Mouse (Mus musculus): ENCODE results near the gene Fam208a. TPM values are rescaled to one million over a fixed set of nuclear protein-coding genes. Genes with fewer than 3 reads are reported as not detected.

Gene Fam208a
- 10.9 and 11.3 TPM in 2 replicates for polyA plus RNA-seq (2015; fragmentation: Nextera tagmentation; extraction: Ambion mirVana)

DNA sequence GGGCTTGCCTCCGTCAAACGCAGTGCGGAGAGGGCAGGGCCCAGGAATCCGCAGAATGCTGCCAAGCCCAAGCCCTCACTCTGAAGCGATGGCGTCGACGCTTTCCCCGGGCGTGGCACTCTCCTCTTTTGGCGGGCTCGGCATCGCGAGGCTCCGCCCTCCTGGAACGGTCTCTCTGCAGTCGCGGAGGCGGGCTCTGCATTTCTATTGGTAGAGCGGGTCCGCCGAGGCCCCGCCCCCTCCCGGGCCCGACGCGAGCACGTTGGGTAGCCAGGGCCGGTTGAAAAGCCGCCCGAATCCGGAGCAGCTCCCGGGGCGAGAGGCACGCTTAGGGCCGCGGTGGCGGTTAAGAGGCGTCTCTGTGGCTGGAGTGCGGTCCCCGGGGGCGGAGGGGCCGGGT, at the start of gene Fam208a:
Gene Fam208a (plus strand): TSS at position 262 of the 400 bp plus-strand sequence.
- Histone ChIP-seq H3K36me3 (ENCODE audit: control insufficient read depth, insufficient read depth, low read length) (no peaks in the 10 kb centered on the region; the same call in 1 of the 2 replicates), H3K4me3 (ENCODE audit: low read length) (peak within 1 kb of the TSS; percentile 76), H3K9me3 (ENCODE audit: control insufficient read depth, low read length) (peaks cover 9% of the 10 kb centered on the region), H3K27ac (ENCODE audit: low read depth, low read length) (peak within 1 kb of the TSS; percentile 100), H3K27me3 (replicated peaks; ENCODE audit: control insufficient read depth, insufficient read depth, low read length) (no peaks in the 10 kb centered on the region), H3K4me2 (ENCODE audit: low read length) (peak within 1 kb of the TSS; percentile 85), H3K9ac (ENCODE audit: low read depth, low read length) (peak within 1 kb of the TSS; percentile 86), H3K4me1 (ENCODE audit: control insufficient read depth, insufficient read depth, low read depth, low read length) (peaks cover 4% of the 10 kb centered on the region; the same call in 1 of the 2 replicates)
- 1% methylated on average over 43 of the region's 43 CpGs for WGBS
- peak; percentile 96 for ATAC-seq

DNA sequence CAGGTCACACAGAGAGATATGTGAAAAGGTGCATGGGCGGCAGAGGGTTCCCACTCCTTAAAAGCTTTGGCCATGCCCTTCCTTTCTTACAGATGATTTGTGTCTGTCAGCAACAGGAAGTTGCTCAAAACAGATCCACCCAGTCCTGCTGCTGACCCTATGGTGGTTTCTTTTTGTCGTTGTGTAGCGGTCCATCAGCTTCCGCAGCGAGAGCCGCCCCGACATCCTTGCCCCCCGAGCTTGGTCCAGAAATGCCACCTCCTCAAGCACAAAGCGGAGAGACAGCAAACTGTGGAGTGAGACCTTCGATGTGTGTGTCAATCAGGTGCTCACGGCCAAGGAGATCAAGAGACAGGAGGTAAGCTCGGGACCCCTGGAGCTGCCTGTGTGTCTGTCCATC, 49.2 kb upstream of the Fam208a start:
- Histone ChIP-seq H3K27me3 (replicated peaks; ENCODE audit: control insufficient read depth, insufficient read depth, low read length) (no peaks in the 10 kb centered on the region), H3K4me1 (ENCODE audit: control insufficient read depth, insufficient read depth, low read depth, low read length) (no peaks in the 10 kb centered on the region), H3K27ac (ENCODE audit: low read depth, low read length) (no peak overlapping the region), H3K9me3 (ENCODE audit: control insufficient read depth, low read length) (no peaks in the 10 kb centered on the region), H3K9ac (ENCODE audit: low read depth, low read length) (no peak overlapping the region), H3K4me3 (ENCODE audit: low read length) (no peak overlapping the region), H3K36me3 (ENCODE audit: control insufficient read depth, insufficient read depth, low read length) (no peaks in the 10 kb centered on the region), H3K4me2 (ENCODE audit: low read length) (no peak overlapping the region)
- ATAC-seq = no peak
- WGBS = 82% methylated on average over 12 of the region's 12 CpGs

DNA sequence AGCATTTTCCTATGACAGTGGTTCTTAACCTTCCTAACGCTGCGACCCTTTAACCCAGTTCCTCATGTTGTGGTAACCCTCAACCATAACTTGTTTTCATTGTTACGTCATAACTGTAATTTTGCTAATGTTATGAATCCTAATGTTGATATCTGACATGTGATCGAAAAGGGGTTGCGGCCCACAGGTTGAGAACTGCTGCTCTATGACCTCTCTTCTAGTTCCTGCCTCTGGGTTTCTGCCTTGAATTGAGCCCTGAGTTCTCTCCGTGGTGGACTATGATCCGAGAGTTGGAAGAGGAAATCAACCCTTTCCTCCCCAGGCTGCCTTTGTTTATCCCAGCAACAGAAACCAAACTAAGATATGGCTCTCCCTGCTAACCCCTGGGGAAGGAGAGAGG, 47.2 kb upstream of the Fam208a start:
- 83% methylated on average over 7 of the region's 7 CpGs for WGBS
- no peaks in the 10 kb centered on the region for H3K4me1 ChIP-seq (ENCODE audit: control insufficient read depth, insufficient read depth, low read depth, low read length)
- no peak overlapping the region for H3K27ac ChIP-seq (ENCODE audit: low read depth, low read length)
- no peaks in the 10 kb centered on the region for H3K9me3 ChIP-seq (ENCODE audit: control insufficient read depth, low read length)
- H3K9ac ChIP-seq (ENCODE audit: low read depth, low read length) = no peak overlapping the region
- H3K36me3 ChIP-seq (ENCODE audit: control insufficient read depth, insufficient read depth, low read length) = no peaks in the 10 kb centered on the region
- H3K4me2 ChIP-seq (ENCODE audit: low read length) = no peak overlapping the region
- ATAC-seq = no peak
- H3K27me3 ChIP-seq (replicated peaks; ENCODE audit: control insufficient read depth, insufficient read depth, low read length) = no peaks in the 10 kb centered on the region
- no peak overlapping the region for H3K4me3 ChIP-seq (ENCODE audit: low read length)

DNA sequence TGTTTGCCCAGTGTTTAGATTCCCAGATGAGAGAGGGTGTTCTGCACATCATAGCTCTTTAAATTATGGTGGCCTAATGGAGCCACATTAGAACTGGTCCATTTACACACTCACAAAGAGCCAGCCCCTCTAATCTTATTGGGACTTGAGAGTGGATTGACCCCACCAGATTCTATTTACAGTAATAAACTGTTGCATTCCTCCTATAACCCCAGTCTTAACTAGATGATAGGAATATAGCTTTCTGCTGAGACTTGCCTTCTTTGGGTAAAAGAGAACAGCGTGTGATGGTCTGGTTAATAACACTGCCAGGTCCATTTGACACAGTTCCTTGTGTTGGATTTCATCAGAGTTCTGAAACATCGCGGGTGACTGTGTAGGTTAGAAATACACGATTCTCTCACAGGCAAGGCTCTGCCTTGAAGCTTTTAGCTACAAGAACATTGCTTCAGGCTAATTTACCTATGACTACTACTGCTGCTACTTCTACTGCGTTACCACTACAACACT, 45.3 kb upstream of the Fam208a start:
- WGBS = 90% methylated on average over 5 of the region's 5 CpGs
- no peak for ATAC-seq
- no peaks in the 10 kb centered on the region for H3K4me1 ChIP-seq (ENCODE audit: control insufficient read depth, insufficient read depth, low read depth, low read length)

GRCm38 (mm10) chr14:27384143-27384542, 44.5 kb upstream of the Fam208a start:
- 91% methylated on average over 4 of the region's 4 CpGs for WGBS
- Histone ChIP-seq H3K27ac (ENCODE audit: low read depth, low read length) (no peak overlapping the region), H3K27me3 (replicated peaks; ENCODE audit: control insufficient read depth, insufficient read depth, low read length) (no peaks in the 10 kb centered on the region), H3K9ac (ENCODE audit: low read depth, low read length) (no peak overlapping the region), H3K36me3 (ENCODE audit: control insufficient read depth, insufficient read depth, low read length) (no peaks in the 10 kb centered on the region), H3K4me2 (ENCODE audit: low read length) (no peak overlapping the region), H3K4me1 (ENCODE audit: control insufficient read depth, insufficient read depth, low read depth, low read length) (no peaks in the 10 kb centered on the region), H3K4me3 (ENCODE audit: low read length) (no peak overlapping the region), H3K9me3 (ENCODE audit: control insufficient read depth, low read length) (no peaks in the 10 kb centered on the region)
- ATAC-seq = no peak

More for the DNA sequence above, 45.3 kb upstream of the Fam208a start:
- Histone ChIP-seq H3K27ac (ENCODE audit: low read depth, low read length) (no peak overlapping the region), H3K27me3 (replicated peaks; ENCODE audit: control insufficient read depth, insufficient read depth, low read length) (no peaks in the 10 kb centered on the region), H3K9me3 (ENCODE audit: control insufficient read depth, low read length) (no peaks in the 10 kb centered on the region), H3K36me3 (ENCODE audit: control insufficient read depth, insufficient read depth, low read length) (no peaks in the 10 kb centered on the region), H3K9ac (ENCODE audit: low read depth, low read length) (no peak overlapping the region), H3K4me3 (ENCODE audit: low read length) (no peak overlapping the region), H3K4me2 (ENCODE audit: low read length) (no peak overlapping the region)

DNA sequence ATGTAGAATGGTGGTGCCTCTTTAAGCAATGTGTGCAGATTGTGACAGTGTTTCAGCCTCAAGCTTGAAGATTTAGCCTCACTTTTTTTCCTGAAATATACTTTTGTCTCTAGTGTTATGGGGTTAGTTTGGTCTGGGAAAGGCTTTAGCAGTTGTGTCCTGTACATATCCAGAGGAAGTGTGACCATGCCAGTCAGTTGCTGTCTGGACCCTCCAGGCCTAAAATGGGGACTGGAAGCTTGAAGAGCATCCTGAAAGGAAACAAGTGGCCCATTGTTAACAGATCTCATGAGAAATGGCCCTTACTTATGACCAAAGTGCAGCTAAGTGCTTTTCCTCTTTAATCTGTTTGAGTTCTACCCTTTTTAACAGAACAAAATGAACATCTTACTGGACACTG, 40.0 kb upstream of the Fam208a start:
- Histone ChIP-seq H3K9me3 (ENCODE audit: control insufficient read depth, low read length) (no peaks in the 10 kb centered on the region), H3K9ac (ENCODE audit: low read depth, low read length) (no peak overlapping the region), H3K27ac (ENCODE audit: low read depth, low read length) (no peak overlapping the region), H3K4me3 (ENCODE audit: low read length) (no peak overlapping the region), H3K4me1 (ENCODE audit: control insufficient read depth, insufficient read depth, low read depth, low read length) (no peaks in the 10 kb centered on the region), H3K4me2 (ENCODE audit: low read length) (no peak overlapping the region), H3K27me3 (replicated peaks; ENCODE audit: control insufficient read depth, insufficient read depth, low read length) (no peaks in the 10 kb centered on the region), H3K36me3 (ENCODE audit: control insufficient read depth, insufficient read depth, low read length) (no peaks in the 10 kb centered on the region)
- ATAC-seq = no peak

DNA sequence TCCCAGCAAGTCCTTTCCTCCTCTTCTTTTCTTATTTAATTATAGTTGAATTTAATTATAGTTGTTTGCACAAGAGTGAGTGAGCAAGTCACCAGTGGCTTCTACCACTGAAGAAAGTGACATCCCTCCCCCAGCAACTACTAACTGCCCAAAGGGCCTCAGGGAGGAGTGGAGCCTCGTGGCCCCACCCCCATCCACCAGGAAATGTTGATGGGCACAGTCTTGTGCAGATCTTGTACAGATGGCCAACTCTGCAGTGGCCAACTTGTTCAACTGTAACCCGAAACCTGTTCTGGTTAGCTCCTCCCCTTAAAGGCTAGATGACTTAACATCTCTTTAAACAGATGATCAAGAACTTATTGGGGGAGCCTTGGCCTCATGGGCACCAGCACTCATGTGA, 38.9 kb upstream of the Fam208a start:
- Histone ChIP-seq H3K4me2 (ENCODE audit: low read length) (no peak overlapping the region), H3K4me3 (ENCODE audit: low read length) (no peak overlapping the region), H3K4me1 (ENCODE audit: control insufficient read depth, insufficient read depth, low read depth, low read length) (no peaks in the 10 kb centered on the region), H3K9me3 (ENCODE audit: control insufficient read depth, low read length) (no peaks in the 10 kb centered on the region), H3K27me3 (replicated peaks; ENCODE audit: control insufficient read depth, insufficient read depth, low read length) (no peaks in the 10 kb centered on the region), H3K27ac (ENCODE audit: low read depth, low read length) (no peak overlapping the region), H3K9ac (ENCODE audit: low read depth, low read length) (no peak overlapping the region), H3K36me3 (ENCODE audit: control insufficient read depth, insufficient read depth, low read length) (no peaks in the 10 kb centered on the region)
- ATAC-seq = no peak
- 71% methylated on average over 2 of the region's 2 CpGs for WGBS

GRCm38 (mm10) chr14:27390663-27391062, 38.0 kb upstream of the Fam208a start:
- Histone ChIP-seq H3K4me1 (ENCODE audit: control insufficient read depth, insufficient read depth, low read depth, low read length) (no peaks in the 10 kb centered on the region), H3K4me3 (ENCODE audit: low read length) (no peak overlapping the region), H3K27me3 (replicated peaks; ENCODE audit: control insufficient read depth, insufficient read depth, low read length) (no peaks in the 10 kb centered on the region), H3K27ac (ENCODE audit: low read depth, low read length) (no peak overlapping the region), H3K9me3 (ENCODE audit: control insufficient read depth, low read length) (no peaks in the 10 kb centered on the region), H3K9ac (ENCODE audit: low read depth, low read length) (no peak overlapping the region), H3K4me2 (ENCODE audit: low read length) (no peak overlapping the region), H3K36me3 (ENCODE audit: control insufficient read depth, insufficient read depth, low read length) (no peaks in the 10 kb centered on the region)
- ATAC-seq = no peak
- 63% methylated on average over 7 of the region's 7 CpGs for WGBS

DNA sequence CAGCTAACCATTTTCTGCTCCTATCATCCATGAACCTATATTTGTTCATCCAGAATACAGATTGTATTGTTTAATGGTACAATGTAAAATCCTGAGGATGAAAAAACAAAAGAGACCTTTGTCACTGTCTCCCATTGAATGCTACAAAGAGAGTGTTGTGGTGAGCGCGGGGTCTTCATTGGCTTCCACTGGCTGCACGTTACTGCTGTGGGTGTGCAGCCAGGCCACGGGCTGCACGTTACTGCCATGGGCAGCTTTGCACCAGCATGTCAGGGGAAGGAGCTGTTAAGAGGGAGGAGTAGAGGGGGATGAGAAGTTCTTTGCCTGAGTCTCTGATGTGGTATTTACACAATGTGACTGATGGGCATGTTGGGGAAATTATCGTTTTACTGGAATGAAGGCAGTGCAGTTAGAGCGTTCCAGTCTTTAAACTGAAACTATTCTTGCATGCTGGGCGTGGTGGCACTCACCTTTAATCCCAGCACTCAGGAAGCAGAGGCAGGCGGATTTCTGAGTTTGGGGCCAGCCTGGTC, 36.8 kb upstream of the Fam208a start:
- no peaks in the 10 kb centered on the region for H3K9me3 ChIP-seq (ENCODE audit: control insufficient read depth, low read length)
- 82% methylated on average over 9 of the region's 9 CpGs for WGBS
- H3K9ac ChIP-seq (ENCODE audit: low read depth, low read length) = no peak overlapping the region
- no peak for ATAC-seq
- H3K27ac ChIP-seq (ENCODE audit: low read depth, low read length) = no peak overlapping the region
- no peaks in the 10 kb centered on the region for H3K27me3 ChIP-seq (replicated peaks; ENCODE audit: control insufficient read depth, insufficient read depth, low read length)
- H3K4me3 ChIP-seq (ENCODE audit: low read length) = no peak overlapping the region
- no peak overlapping the region for H3K4me2 ChIP-seq (ENCODE audit: low read length)
- no peaks in the 10 kb centered on the region for H3K36me3 ChIP-seq (ENCODE audit: control insufficient read depth, insufficient read depth, low read length)
- H3K4me1 ChIP-seq (ENCODE audit: control insufficient read depth, insufficient read depth, low read depth, low read length) = no peaks in the 10 kb centered on the region

Data from hindbrain, embryonic 16.5 days (tissue).